Mouse (Mus musculus): ENCODE results near the gene Sparc.

Sparc gene

GRCm38 (mm10) chr11:55422978-55423377 lies at the start of gene Sparc:
Gene Sparc (minus strand): TSS chr11:55423183.
- no peak for DNase-seq (ENCODE audit: low read depth in 2 of 2, low spot score in 2 of 2)

GRCm38 (mm10) chr11:55471467-55471866 lies 48.5 kb upstream of the Sparc start:
- no peak for DNase-seq (ENCODE audit: low read depth in 2 of 2, low spot score in 2 of 2)

- DNase-seq (ENCODE audit: low read depth in 2 of 2, low spot score in 2 of 2), result no peak
Measured at GRCm38 (mm10) chr11:55470761-55471160, 47.8 kb upstream of the Sparc start.

GRCm38 (mm10) chr11:55469923-55470691 lies 47.1 kb upstream of the Sparc start:
- peak; percentile 21 to 27 for DNase-seq (ENCODE audit: low read depth in 2 of 2, low spot score in 2 of 2)

GRCm38 (mm10) chr11:55469048-55469843 lies 46.3 kb upstream of the Sparc start, which contains the start of gene G3bp1:
Gene G3bp1 (plus strand): TSS chr11:55469685.
- peak; percentile 98 for DNase-seq (ENCODE audit: low read depth in 2 of 2, low spot score in 2 of 2)

- DNase-seq (ENCODE audit: low read depth in 2 of 2, low spot score in 2 of 2), result peak in 1 of 2 experiments; percentile 7
Measured at GRCm38 (mm10) chr11:55468611-55469047, 45.6 kb upstream of the Sparc start.

GRCm38 (mm10) chr11:55468012-55468411 lies 45.0 kb upstream of the Sparc start:
- DNase-seq (ENCODE audit: low read depth in 2 of 2, low spot score in 2 of 2), result no peak

GRCm38 (mm10) chr11:55465177-55465576 lies 42.2 kb upstream of the Sparc start:
- DNase-seq (ENCODE audit: low read depth in 2 of 2, low spot score in 2 of 2), result no peak

GRCm38 (mm10) chr11:55464707-55465106 lies 41.7 kb upstream of the Sparc start:
- no peak for DNase-seq (ENCODE audit: low read depth in 2 of 2, low spot score in 2 of 2)

- no peak for DNase-seq (ENCODE audit: low read depth in 2 of 2, low spot score in 2 of 2)
Measured at GRCm38 (mm10) chr11:55462149-55462548, 39.2 kb upstream of the Sparc start.

GRCm38 (mm10) chr11:55461019-55461645 lies 38.1 kb upstream of the Sparc start, which contains the start of gene Atox1:
Gene Atox1 (minus strand): TSS chr11:55461239.
- peak; percentile 69 to 77 for DNase-seq (ENCODE audit: low read depth in 2 of 2, low spot score in 2 of 2)

- no peak for DNase-seq (ENCODE audit: low read depth in 2 of 2, low spot score in 2 of 2)
Measured at GRCm38 (mm10) chr11:55460559-55461018, 37.6 kb upstream of the Sparc start.

- DNase-seq (ENCODE audit: low read depth in 2 of 2, low spot score in 2 of 2), result no peak
Measured at GRCm38 (mm10) chr11:55459850-55460558, 37.0 kb upstream of the Sparc start.

GRCm38 (mm10) chr11:55458501-55458900 lies 35.5 kb upstream of the Sparc start:
- no peak for DNase-seq (ENCODE audit: low read depth in 2 of 2, low spot score in 2 of 2)

GRCm38 (mm10) chr11:55455166-55455565 lies 32.2 kb upstream of the Sparc start:
- no peak for DNase-seq (ENCODE audit: low read depth in 2 of 2, low spot score in 2 of 2)

- no peak for DNase-seq (ENCODE audit: low read depth in 2 of 2, low spot score in 2 of 2)
Measured at GRCm38 (mm10) chr11:55453640-55454039, 30.7 kb upstream of the Sparc start.

GRCm38 (mm10) chr11:55450311-55450710 lies 27.3 kb upstream of the Sparc start:
- DNase-seq (ENCODE audit: low read depth in 2 of 2, low spot score in 2 of 2), result no peak

GRCm38 (mm10) chr11:55449531-55449930 lies 26.5 kb upstream of the Sparc start:
- DNase-seq (ENCODE audit: low read depth in 2 of 2, low spot score in 2 of 2), result no peak

GRCm38 (mm10) chr11:55446579-55446978 lies 23.6 kb upstream of the Sparc start:
- peak in 1 of 2 experiments; percentile 52 for DNase-seq (ENCODE audit: low read depth in 2 of 2, low spot score in 2 of 2)

GRCm38 (mm10) chr11:55444772-55445171 lies 21.8 kb upstream of the Sparc start:
- peak in 1 of 2 experiments; percentile 26 for DNase-seq (ENCODE audit: low read depth in 2 of 2, low spot score in 2 of 2)

- no peak for DNase-seq (ENCODE audit: low read depth in 2 of 2, low spot score in 2 of 2)
Measured at GRCm38 (mm10) chr11:55439718-55440117, 16.7 kb upstream of the Sparc start.
